Mouse (Mus musculus) liver, adult (tissue): Measurements from ENCODE around the gene Slc30a7.

Experiments
- GATA4 ChIP-seq: IDR thresholded peaks from 2 replicates; pipeline ENCODE4 v1.6.1; 2014; ENCODE audit warnings: mild to moderate bottlenecking, low read length; ENCODE audit not compliant: insufficient replicate concordance

Gene Slc30a7

DNA sequence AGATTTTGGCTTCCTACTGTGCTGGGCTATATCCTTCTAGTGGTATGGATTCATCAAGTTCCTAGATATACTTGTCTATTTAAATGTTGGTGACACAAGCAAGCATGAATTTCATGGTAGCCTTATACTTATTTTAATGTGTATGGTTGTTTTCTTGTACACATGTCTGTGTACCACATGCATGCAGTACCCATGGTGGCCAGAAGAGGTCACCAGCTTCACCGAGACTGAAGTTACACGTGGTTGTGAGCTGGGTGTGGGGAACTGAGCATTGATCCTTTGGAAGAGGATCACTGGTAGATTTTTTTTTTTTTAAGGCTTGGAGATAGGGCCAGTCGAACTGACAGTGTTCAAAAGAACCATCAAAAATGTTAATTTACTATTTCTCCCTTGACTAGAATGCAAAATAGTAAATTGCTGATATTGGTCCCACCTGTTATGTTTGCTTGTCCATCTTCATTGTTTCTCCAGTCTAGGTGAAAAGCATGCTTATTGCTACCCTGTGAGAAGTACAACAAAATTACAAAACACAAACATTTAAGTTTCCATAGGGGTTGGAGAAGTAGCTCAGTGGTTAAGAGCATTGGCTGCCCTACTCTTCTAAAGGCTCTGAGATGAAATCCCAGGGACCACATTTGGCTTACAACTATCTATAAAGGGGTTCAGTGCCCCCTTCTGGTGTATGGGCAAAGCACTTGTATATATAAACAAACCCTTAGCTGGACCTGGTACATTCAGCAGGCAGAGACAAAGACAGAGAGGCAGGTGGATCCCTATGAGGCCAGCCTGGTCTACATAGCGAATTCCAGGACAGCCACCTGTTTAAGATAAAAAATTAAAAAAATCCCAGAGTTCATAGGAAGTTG, 70.2 kb downstream of the Slc30a7 start:
- no peak for TF ChIP-seq GATA4

- no peak for TF ChIP-seq GATA4
Measured at GRCm38 (mm10) chr3:115933293-115934186, 73.7 kb downstream of the Slc30a7 start.

GRCm38 (mm10) chr3:115931701-115932100, 75.5 kb downstream of the Slc30a7 start:
- no peak for TF ChIP-seq GATA4

GRCm38 (mm10) chr3:115926531-115926930, 80.7 kb downstream of the Slc30a7 start:
- no peak for TF ChIP-seq GATA4

- TF ChIP-seq GATA4, result no peak
Measured at GRCm38 (mm10) chr3:115924401-115925190, 82.6 kb downstream of the Slc30a7 start.

DNA sequence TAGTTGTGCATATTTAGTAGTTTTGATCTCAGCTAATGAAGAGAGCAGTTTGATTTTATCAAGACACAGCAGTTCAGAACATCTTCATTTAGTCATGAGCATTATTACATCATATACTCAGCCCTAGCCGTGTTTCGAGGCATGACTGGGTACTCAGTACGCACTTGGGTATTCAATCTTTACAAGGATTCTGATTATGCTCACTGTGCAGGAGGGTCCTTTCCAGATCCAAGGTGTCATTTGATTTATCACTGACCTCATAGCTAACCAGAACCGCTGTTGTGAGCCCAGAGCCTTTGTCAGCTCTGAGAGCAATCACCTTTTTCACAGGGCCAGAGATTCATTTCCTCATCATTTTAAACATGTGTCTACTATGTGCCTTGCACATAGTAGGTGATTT, 101.6 kb downstream of the Slc30a7 start:
- no peak for TF ChIP-seq GATA4

GRCm38 (mm10) chr3:115905067-115905466, 102.1 kb downstream of the Slc30a7 start:
- no peak for TF ChIP-seq GATA4

DNA sequence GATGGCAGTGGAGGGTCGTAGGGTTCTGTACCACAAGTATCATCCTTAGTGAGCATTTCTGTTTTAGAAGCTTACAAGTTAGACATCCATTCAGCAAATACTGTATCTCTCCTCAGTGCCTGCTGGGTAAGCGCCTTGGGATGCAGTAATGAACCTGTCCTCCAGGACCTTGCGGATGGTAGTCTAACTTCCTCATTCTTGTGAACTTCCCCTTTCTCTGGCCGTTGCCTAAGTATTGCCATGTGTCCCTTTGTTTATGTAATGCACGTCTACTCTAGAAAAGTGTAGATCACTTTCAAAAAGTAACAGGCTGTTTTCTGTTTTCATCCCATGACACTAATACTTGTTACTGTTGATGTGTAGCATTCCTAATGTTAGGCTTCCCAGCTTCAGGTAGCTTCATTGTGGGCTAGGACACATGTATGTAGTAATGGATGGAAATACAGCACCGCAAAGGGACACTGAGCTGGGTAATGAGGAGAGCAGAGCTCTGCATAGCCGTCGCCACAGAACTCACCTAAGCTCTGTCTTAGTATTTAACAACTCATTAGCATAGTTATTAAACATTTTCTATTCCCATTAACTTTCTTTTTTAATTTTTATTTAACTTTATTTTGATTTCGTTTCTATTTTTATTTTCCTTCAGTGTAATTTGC, 104.8 kb downstream of the Slc30a7 start:
- TF ChIP-seq GATA4, result no peak

DNA sequence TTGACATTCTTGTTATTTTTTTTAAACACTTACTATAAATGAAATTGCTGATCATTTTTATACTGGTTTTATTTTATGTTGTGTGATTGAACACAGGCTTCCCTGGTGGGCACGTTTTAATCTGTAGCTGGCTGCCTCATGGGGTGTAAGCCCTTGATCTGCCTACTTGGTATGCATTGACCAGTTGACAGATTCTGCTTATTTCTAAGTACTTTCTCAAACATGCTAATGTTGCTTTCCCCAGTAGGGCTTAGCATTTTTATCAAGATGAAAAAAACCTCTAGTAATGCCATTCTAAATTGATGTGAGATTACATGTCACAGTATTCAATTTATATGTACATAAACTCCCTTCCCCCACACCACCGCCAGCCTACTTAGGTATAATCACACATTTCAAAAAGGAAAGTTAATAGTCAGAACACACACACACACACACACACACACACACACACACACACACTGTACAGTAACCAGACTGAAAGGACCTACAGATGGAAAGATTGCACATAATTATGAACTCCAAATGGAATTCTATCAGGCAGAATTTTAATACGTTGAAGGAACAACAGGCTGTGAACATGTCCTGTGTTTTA, 108.8 kb downstream of the Slc30a7 start:
- TF ChIP-seq GATA4, result no peak

GRCm38 (mm10) chr3:115893166-115893565, 114.0 kb downstream of the Slc30a7 start:
- no peak for TF ChIP-seq GATA4

DNA sequence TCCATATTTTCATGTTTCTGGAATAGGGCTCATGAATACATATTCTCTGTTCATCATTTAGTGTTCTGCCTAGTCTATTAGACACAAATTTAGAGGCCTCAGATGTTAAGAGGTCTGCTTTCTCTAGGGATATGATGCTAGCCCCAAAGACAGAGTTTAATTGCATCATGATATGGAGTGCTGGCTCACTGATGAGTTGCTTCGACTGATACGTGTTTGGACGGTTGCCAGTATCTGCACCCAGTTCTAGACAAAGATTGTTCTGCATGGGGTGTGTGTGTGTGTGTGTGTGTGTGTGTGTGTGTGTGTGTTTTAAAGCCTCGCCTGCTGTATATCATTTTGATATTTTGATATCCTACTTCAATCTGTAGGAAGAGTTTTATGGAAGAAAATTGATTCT, 114.9 kb downstream of the Slc30a7 start:
- no peak for TF ChIP-seq GATA4
